Mouse (Mus musculus) heart, postnatal 0 days (tissue): ENCODE measurements around the gene Krtap24-1.

Experiments
- CTCF ChIP-seq: IDR thresholded peaks from 2 replicates; pipeline ENCODE4 v1.5.1; 2016; ENCODE audit warnings: antibody characterized with exemption, control low read depth, low read depth
- EP300 ChIP-seq: IDR thresholded peaks from 2 replicates; pipeline ENCODE4 v1.6.1; 2016; ENCODE audit warnings: antibody characterized with exemption, low read depth

GRCm38 (mm10) chr16:88651952-88652351 lies 39.9 kb upstream of the Krtap24-1 start:
- TF ChIP-seq CTCF, result no peak
- TF ChIP-seq EP300, result no peak
